Mouse (Mus musculus): ENCODE data around the gene Ugt2b5. TPM values are rescaled to one million over a fixed set of nuclear protein-coding genes. Genes with fewer than 3 reads are reported as not detected.
"Not testable (repeated sequence)": the region's sequence is repeated elsewhere in the genome, so short reads cannot be mapped to it uniquely, and the experiment has no call there.

Ugt2b5 gene
- not detected in 2 replicates for polyA plus RNA-seq (2012; rRNA removed)

DNA sequence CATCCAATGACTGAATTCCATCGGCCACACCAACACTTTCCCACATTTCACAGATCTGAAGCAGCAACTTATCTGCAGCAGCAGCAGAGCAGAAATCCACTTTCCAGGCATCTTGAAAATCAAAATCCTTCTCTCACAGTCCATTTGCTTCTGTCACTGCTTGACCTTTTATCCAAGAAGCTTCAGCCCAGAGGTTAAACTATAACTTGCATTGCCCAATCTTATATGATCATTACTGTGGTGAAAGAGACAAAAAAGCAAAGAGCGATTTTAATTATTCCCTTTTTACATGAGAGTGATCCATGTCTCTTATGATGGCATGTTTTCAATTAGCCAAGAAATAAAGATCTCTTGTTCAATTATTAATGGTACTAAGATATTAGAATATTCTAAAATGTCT is at the start of gene Ugt2b5:
Gene Ugt2b5, minus strand, starts transcription at position 123 of the 400 bp plus-strand sequence.
- not testable (repeated sequence) for DNase-seq (ENCODE audit: low spot score)

- not testable (repeated sequence) for DNase-seq (ENCODE audit: low spot score)
Observed at GRCm38 (mm10) chr5:87175780-87176179, 35.7 kb upstream of the Ugt2b5 start.

- DNase-seq (ENCODE audit: low spot score): no peak
Observed at GRCm38 (mm10) chr5:87174671-87175070, 34.6 kb upstream of the Ugt2b5 start.

DNA sequence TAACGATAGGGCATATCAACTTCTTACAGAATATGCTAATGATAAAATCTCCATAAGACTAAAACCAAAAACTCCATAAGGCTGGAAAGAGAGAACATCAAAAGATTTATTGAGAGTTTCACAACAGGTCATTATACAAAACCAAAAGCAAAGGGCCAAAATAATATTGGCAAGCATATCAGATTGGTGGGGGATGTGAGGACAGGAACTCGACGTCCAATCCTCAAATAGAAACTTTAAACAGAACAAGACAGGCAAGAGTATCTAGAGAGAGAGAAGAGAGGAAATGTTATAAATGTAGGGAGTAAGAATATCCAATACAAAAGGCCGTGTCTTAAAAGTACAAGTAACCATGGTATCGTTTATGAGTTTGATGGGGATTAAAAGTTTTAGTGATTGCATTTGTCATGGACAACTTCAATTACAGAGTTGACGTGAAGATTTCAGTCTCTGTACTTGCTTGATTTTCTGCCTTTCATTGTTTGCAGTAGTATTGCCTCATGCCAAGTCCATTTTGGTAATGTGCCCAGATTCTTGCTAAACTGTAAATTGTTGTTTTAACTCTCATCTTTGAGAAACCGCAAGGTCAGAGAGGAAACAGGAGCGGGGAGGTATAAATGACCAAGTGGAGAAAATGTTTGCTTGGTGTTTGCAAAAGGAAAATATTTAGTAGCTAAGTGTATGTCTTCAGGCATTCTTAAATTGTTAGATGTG is 7.8 kb upstream of the Ugt2b5 start:
- DNase-seq (ENCODE audit: low spot score): no peak

DNA sequence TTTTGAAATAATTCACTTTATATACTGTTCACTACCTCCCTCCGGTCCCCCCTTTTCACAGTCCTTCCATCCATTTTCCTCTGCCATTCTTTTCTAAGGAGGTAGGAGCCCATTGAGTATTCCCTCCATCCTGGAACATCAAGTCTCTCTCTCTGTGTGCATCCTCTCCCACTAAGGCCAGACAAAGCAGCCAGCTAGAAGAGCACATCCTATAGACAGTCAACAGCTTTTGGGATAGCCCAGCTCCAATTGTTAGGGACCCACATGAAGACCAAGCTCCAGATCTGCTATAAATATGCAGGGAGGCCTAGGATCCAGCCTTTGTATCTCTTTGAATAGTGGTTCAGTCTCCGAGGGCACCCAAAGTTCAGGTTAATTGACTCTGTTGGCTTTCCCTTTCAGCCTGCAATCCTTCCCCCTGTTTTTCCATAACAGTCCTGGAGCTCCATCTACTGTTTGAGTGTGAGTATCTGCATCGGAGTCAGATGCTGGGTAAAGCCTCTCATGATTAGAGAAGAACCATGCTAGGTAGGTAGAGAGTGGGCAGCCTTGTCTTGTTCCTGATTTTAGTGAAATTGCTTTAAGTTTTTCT is 2.8 kb upstream of the Ugt2b5 start:
- DNase-seq (ENCODE audit: low spot score): no peak

GRCm38 (mm10) chr5:87103697-87104096 is 36.4 kb downstream of the Ugt2b5 start:
- not testable (repeated sequence) for DNase-seq (ENCODE audit: low spot score)

DNA sequence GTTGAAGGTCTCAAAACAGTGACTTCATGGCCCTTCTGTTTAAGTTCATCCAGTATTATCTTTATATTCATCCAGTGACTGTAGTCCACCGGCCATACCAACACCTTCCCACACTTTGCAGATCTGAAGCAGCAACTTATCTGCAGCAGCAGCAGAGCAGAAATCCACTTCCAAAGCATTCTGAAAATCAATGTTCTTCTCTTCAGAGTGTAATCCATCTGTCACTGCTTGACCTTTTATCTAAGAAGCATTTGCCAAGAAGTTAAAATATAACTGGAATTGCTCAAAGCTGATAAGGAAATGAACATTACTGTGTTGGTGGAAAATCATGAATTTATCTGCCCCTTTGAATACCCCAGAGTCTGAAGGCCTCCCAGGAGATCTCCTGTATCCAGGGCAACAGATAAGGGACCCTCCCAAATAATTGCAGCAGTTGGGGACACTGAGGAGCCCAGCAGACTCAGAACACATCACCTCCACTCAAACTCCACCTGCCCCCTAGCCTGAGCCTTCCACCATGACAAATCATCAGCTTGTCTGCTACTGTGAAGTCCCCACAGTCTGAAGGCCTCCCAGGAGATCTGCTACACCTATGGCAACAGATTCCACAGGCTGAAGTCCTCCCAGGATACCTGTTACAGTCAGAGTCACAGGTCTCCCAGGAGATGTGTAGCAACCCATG is 47.6 kb downstream of the Ugt2b5 start, which contains the start of gene Ugt2b36:
Gene Ugt2b36, minus strand, starts transcription at position 210 of the 682 bp plus-strand sequence.
- no peak for DNase-seq (ENCODE audit: low spot score)

- DNase-seq (ENCODE audit: low spot score): no peak
Observed at GRCm38 (mm10) chr5:87091111-87091510, 49.0 kb downstream of the Ugt2b5 start.

GRCm38 (mm10) chr5:87089264-87089663 is 50.9 kb downstream of the Ugt2b5 start:
- DNase-seq (ENCODE audit: low spot score): no peak

GRCm38 (mm10) chr5:87086269-87086668 is 53.8 kb downstream of the Ugt2b5 start:
- no peak for DNase-seq (ENCODE audit: low spot score)

Other genes with a start within 250 kb of the Ugt2b5 start
- 54.5 and 59.2 TPM in 2 replicates for gene Ugt2b34, start 233.4 kb downstream of the Ugt2b5 start, polyA plus RNA-seq (2012; rRNA removed)
- 0.07 and 0.09 TPM in 2 replicates for gene Ugt2b1, start 213.8 kb downstream of the Ugt2b5 start, polyA plus RNA-seq (2012; rRNA removed)
- 1.6 and 2.2 TPM in 2 replicates for gene Ugt2b35, start 139.5 kb downstream of the Ugt2b5 start, polyA plus RNA-seq (2012; rRNA removed)
- gene Ugt2b36, start 47.8 kb downstream of the Ugt2b5 start, polyA plus RNA-seq (2012; rRNA removed): not detected in 2 replicates
- gene Ugt2b37, start 114.5 kb upstream of the Ugt2b5 start, polyA plus RNA-seq (2012; rRNA removed): not detected in 2 replicates
- not detected in 2 replicates for gene Ugt2a3, start 196.9 kb upstream of the Ugt2b5 start, polyA plus RNA-seq (2012; rRNA removed)